24 mouse cellular contexts compared by ENCODE assay signal in the genomic region with DNA sequence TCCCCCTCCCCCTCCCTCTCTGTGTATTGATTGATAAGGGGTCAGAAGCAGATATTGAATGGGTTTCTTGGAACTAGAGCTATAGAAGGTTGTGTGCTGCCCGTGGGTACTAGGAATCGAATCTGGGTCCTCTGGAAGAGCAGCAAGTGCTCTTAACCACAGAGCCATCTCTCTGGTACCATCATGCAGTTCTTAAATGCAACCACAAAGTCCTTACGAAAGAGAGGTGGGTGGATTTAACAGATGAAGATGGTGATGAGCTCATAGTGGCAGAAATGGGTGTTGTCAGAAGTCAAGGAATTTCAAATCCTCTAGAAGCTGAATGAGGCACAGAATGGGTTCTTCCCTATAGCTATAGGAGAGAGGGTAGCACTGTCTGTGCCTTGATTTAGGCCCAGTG. TPM values are rescaled to one million over a fixed set of nuclear protein-coding genes. Genes with fewer than 3 reads are reported as not detected.
A peak's percentile ranks its signal among the peaks of the same experiment; 100 is the strongest.
DNase-seq lines count a peak whose midpoint lies in the region; ATAC-seq lines count a peak whose summit lies in the region.
"Had no signal": no experiment of that assay in that cellular context is flagged by ENCODE, and none has a peak within 500 bp of the region (broad histone marks: within the 10 kb centered on the region; RNA-seq: fewer than 3 reads in every experiment).

No protein-coding gene starts in this region.

- DNase-seq in 3T3-L1 (ENCODE audit: low read depth, low spot score), result peak; percentile 79
- DNase-seq in CD4-positive, CD25-positive, alpha-beta regulatory T cell, adult 2 months (ENCODE audit: low read depth, low spot score), result peak; percentile 52
- no peak for DNase-seq in forebrain, embryonic 10.5 days (ENCODE audit: extremely low spot score, low spot score)
- DNase-seq in thymus, postnatal 14 days, result no peak
- DNase-seq: adrenal gland, postnatal 25 days; cerebellum, adult 18-20 months; cerebellum, postnatal 10 days; forebrain, postnatal 0 days; heart, postnatal 14 days; kidney, adult 9 months; kidney, postnatal 10 days; layer of hippocampus, adult 9-11 months; lung, postnatal 4 days had no signal

- no peaks in the 10 kb centered on the region for H3K36me3 ChIP-seq in hindbrain, embryonic 12.5 days
- no peaks in the 10 kb centered on the region for H3K36me3 ChIP-seq in forebrain, embryonic 10.5 days (replicated peaks)
- H3K36me3 ChIP-seq: embryonic facial prominence, embryonic 13.5 days; limb, embryonic 13.5 days; midbrain, embryonic 15.5 days; neural tube, embryonic 12.5 days had no signal

- no peaks in the 10 kb centered on the region for H3K27me3 ChIP-seq in hindbrain, embryonic 12.5 days
- no peaks in the 10 kb centered on the region for H3K27me3 ChIP-seq in forebrain, embryonic 10.5 days (ENCODE audit: poor library complexity, severe bottlenecking)
- H3K27me3 ChIP-seq: embryonic facial prominence, embryonic 13.5 days; limb, embryonic 13.5 days; midbrain, embryonic 15.5 days; neural tube, embryonic 12.5 days had no signal

- H3K9me3 ChIP-seq in hindbrain, embryonic 12.5 days (replicated peaks), result no peaks in the 10 kb centered on the region
- H3K9me3 ChIP-seq in forebrain, embryonic 10.5 days, result no peaks in the 10 kb centered on the region
- H3K9me3 ChIP-seq: embryonic facial prominence, embryonic 13.5 days; limb, embryonic 13.5 days; midbrain, embryonic 15.5 days; neural tube, embryonic 12.5 days had no signal

- H3K4me1 ChIP-seq in hindbrain, embryonic 12.5 days, result no peaks in the 10 kb centered on the region
- H3K4me1 ChIP-seq in forebrain, embryonic 10.5 days, result peaks cover 25% of the 10 kb centered on the region
- H3K4me1 ChIP-seq: embryonic facial prominence, embryonic 13.5 days; limb, embryonic 13.5 days; midbrain, embryonic 15.5 days; neural tube, embryonic 12.5 days had no signal

- peak; percentile 55 for ATAC-seq in granulocyte monocyte progenitor cell, adult 5-6 weeks (replicated peaks; ENCODE audit: poor library complexity, severe bottlenecking)
- peak; percentile 62 for ATAC-seq in monocyte, adult 5-6 weeks (replicated peaks; ENCODE audit: insufficient number of reproducible peaks, low FRiP score, low TSS enrichment, poor library complexity, severe bottlenecking)
- ATAC-seq in hindbrain, embryonic 12.5 days (ENCODE audit: low FRiP score), result no peak
- ATAC-seq: forebrain, postnatal 0 days; hindbrain, postnatal 0 days; intestine, postnatal 0 days; midbrain, embryonic 15.5 days had no signal

- no peak overlapping the region for H3K9ac ChIP-seq in hindbrain, embryonic 12.5 days
- H3K9ac ChIP-seq: embryonic facial prominence, embryonic 13.5 days; forebrain, postnatal 0 days; limb, embryonic 13.5 days; midbrain, embryonic 15.5 days; neural tube, embryonic 12.5 days had no signal

- no peak overlapping the region for H3K27ac ChIP-seq in hindbrain, embryonic 12.5 days
- H3K27ac ChIP-seq in forebrain, embryonic 10.5 days, result no peak overlapping the region
- H3K27ac ChIP-seq: embryonic facial prominence, embryonic 13.5 days; hindbrain, postnatal 0 days; left cerebral cortex, adult 2 months; limb, embryonic 13.5 days; midbrain, embryonic 15.5 days; neural tube, embryonic 12.5 days had no signal

- 87% methylated on average over 3 of the region's 3 CpGs for WGBS in hindbrain, embryonic 12.5 days
- 93% methylated on average over 3 of the region's 3 CpGs for WGBS in forebrain, embryonic 10.5 days

- no peak overlapping the region for H3K4me3 ChIP-seq in hindbrain, embryonic 12.5 days
- H3K4me3 ChIP-seq in forebrain, embryonic 10.5 days, result no peak overlapping the region
- H3K4me3 ChIP-seq: embryonic facial prominence, embryonic 13.5 days; left cerebral cortex, adult 2 months; limb, embryonic 13.5 days; midbrain, embryonic 15.5 days; neural tube, embryonic 12.5 days had no signal

- H3K4me2 ChIP-seq in hindbrain, embryonic 12.5 days (replicated peaks), result no peak overlapping the region
- H3K4me2 ChIP-seq: embryonic facial prominence, embryonic 13.5 days; limb, embryonic 13.5 days; liver, embryonic 11.5 days; midbrain, embryonic 15.5 days; neural tube, embryonic 12.5 days had no signal

RNA-seq across cellular contexts. Expression of gene Arl4c, which starts 40.8 kb away (rescaled TPM):
- total RNA-seq in granulocyte monocyte progenitor cell, adult 5-6 weeks (2014; fragmentation: Nextera tagmentation), result 3.6 TPM in 2 replicates
- total RNA-seq in granulocyte monocyte progenitor cell, adult 5-6 weeks (2017), result 3.7 and 4.5 TPM in 2 replicates
- total RNA-seq in monocyte, adult 5-6 weeks (2017), result 176 to 204 TPM (median 187 TPM) in 3 replicates
- polyA plus RNA-seq in hindbrain, embryonic 12.5 days (2016; fragmentation: Nextera tagmentation; extraction: Ambion mirVana), result 49.4 and 49.8 TPM in 2 replicates
- 21.8 and 22.3 TPM in 2 replicates for polyA plus RNA-seq in forebrain, embryonic 10.5 days (2016; fragmentation: Nextera tagmentation; extraction: Ambion mirVana)

Comparison
In these comparisons a context has a peak if more than half of its experiments do, and no peak if none do; other contexts are left out.
1. DNase-seq: peak in 3T3-L1 (single experiment) and CD4-positive, CD25-positive, alpha-beta regulatory T cell, adult 2 months (single experiment); none in forebrain, embryonic 10.5 days (single experiment) and thymus, postnatal 14 days (single experiment).
2. RNA of gene Arl4c, which starts 40.8 kb away (total RNA-seq): 176 to 204 TPM in monocyte, adult 5-6 weeks; 3.6 to 4.5 TPM in granulocyte monocyte progenitor cell, adult 5-6 weeks; every median in the first group is over 10 times any median in the second.